Mouse (Mus musculus): Measurements from ENCODE around the gene Akap8l. TPM values are rescaled to one million over a fixed set of nuclear protein-coding genes. Genes with fewer than 3 reads are reported as not detected.

Akap8l gene
- polyA plus RNA-seq, 1 experiment: 137 TPM

DNA sequence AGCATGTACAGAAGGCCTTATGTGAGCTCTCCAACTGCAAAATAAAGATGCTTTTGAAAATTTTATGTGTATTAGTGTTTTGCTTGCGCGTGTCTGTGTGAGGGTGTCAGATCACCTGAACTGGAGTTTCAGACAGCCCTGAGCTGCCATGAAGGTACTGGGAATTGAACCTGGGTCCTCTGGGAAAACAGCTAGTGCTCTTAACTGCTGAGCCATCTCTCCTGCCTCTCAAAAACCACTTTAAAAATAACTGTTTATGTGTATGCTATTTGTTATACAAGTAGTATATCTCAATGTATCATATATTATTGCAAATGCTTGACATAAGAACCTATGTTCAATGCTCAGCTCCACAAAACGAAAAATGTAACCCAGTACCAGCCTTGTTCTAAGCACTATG lies 862 bp upstream of the Akap8l start:
- TF ChIP-seq POLR2A (IDR thresholded peaks at IDR 0.05; ENCODE audit: borderline replicate concordance, extremely low read depth, low read depth, low read length) (no peak), CTCF (IDR thresholded peaks at IDR 0.05; ENCODE audit: insufficient read depth, low read length) (no peak)

DNA sequence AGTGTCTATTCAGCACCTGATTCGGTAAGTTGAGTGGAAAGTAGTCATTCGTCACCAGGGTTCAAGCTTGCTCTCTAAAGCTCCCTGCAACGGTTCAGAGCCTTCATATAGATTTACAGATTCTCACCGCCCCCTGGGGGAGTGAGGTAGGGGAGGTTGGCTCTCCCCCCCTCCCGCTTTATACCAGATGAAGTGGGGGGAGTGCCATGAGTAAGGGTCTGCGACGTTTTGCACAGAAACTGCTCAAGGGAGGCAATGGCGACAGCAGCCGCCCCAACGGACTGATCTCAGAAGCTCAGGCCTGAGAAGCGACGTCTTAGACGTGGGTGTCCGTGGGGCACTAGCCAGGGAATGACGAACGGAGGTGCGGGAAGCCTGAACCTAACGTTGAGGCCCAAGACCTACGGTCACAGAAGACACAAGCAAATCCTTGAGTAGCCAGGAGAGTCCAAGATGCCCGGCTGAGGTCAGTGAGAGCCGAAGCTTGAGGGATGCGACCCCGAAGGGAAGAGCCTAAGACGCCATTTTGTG lies 491 bp downstream of the Akap8l start:
- peak overlapping the region; percentile 68 for H3K4me3 ChIP-seq (replicated peaks; ENCODE audit: extremely low read depth, low read depth, low read length)
- under 1% methylated on average over 24 of the region's 24 CpGs for WGBS
- DNase-seq: no peak
- TF ChIP-seq CTCF (IDR thresholded peaks at IDR 0.05; ENCODE audit: insufficient read depth, low read length) (no peak), POLR2A (IDR thresholded peaks at IDR 0.05; ENCODE audit: borderline replicate concordance, extremely low read depth, low read depth, low read length) (no peak)
- H3K4me1 ChIP-seq (ENCODE audit: control insufficient read depth, insufficient read depth, low read length): peaks cover 12% of the 10 kb centered on the region; the same call in 1 of the 2 replicates

More for the DNA sequence above, 862 bp upstream of the Akap8l start:
- DNase-seq: no peak
- WGBS: 69% methylated on average over 3 of the region's 3 CpGs
- H3K4me3 ChIP-seq (replicated peaks; ENCODE audit: extremely low read depth, low read depth, low read length): no peak overlapping the region
- H3K4me1 ChIP-seq (ENCODE audit: control insufficient read depth, insufficient read depth, low read length): peaks cover 12% of the 10 kb centered on the region; the same call in 1 of the 2 replicates

DNA sequence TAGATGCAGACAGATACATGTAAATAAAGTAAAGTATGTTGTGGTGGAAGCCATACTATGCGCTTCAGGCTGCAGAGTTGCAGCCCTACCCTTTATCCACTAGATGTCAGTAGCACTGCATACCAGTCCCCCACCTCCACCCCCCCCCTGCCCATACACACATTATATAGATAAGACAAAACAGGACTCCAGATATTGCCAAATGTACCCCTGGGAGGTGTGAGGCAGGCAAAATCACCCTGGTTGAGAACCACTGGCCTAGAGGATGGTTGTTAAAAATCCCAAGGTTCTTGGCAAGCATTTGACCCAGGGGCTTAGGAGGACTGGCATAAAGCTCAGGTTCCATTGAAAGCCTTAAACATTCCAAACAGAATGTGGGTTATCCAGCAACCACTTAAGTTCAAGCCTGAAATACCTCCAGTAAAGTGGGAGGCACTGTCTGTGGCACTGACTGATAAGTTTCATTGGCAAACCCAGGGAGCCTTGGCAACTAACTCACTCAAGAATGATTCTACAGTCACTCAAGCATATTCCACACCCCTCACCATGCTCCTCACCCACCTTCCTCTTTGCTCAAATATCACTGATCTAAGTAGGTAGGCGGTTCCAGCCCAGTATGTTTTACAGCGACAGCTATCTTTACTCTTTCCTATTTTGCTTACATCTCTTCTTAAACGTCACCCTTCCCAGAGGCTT lies 1.2 kb downstream of the Akap8l start:
- peak; percentile 53 for DNase-seq
- peaks cover 12% of the 10 kb centered on the region; the same call in 1 of the 2 replicates for H3K4me1 ChIP-seq (ENCODE audit: control insufficient read depth, insufficient read depth, low read length)
- 5% methylated on average over 4 of the region's 4 CpGs for WGBS
- H3K4me3 ChIP-seq (replicated peaks; ENCODE audit: extremely low read depth, low read depth, low read length): peak overlapping the region; percentile 68
- TF ChIP-seq CTCF (IDR thresholded peaks at IDR 0.05; ENCODE audit: insufficient read depth, low read length): peak; percentile 79
- no peak for TF ChIP-seq POLR2A (IDR thresholded peaks at IDR 0.05; ENCODE audit: borderline replicate concordance, extremely low read depth, low read depth, low read length)

DNA sequence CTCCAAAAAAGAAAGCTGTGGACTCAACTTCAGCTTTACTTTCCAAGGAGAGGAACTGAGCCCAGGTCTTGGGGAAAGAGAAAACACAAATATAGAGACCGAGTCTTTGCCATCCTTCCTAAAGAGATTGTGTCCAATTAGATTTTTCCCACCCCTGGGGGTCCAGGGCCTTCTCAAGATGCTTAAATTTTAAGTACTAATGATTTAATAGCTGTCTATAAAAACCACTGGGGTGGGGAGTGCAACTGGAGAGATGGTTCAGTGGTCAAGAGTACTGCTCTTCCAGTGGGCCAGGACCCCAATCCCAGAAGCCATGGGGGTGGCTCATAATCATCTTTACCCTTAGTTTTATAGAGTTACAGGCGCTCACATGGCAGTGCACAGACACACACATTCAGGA lies 2.0 kb downstream of the Akap8l start:
- 82% methylated on average over 2 of the region's 2 CpGs for WGBS
- no peak overlapping the region for H3K4me3 ChIP-seq (replicated peaks; ENCODE audit: extremely low read depth, low read depth, low read length)
- DNase-seq: no peak
- no peak for TF ChIP-seq POLR2A (IDR thresholded peaks at IDR 0.05; ENCODE audit: borderline replicate concordance, extremely low read depth, low read depth, low read length)
- TF ChIP-seq CTCF (IDR thresholded peaks at IDR 0.05; ENCODE audit: insufficient read depth, low read length): no peak
- peaks cover 12% of the 10 kb centered on the region; the same call in 1 of the 2 replicates for H3K4me1 ChIP-seq (ENCODE audit: control insufficient read depth, insufficient read depth, low read length)

DNA sequence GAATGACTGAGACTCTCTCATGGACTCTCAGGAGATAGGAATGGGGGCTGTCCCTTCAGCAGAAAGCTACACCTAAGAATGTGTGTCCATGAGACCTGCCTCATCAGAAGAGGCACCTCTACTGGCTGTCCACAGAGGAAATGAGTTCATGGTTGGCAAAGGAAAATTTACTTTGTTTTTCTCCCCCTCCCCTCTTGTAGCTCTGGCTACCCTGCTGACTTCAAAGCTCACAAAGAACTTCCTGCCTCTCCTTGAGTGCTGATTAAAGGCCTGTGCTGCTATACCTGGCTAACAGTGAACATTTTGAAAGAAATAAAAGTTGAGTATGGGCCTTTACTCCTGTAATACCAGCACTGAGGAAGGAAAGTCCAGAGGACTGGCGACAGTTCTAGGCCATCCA lies 9.3 kb downstream of the Akap8l start:
- DNase-seq: no peak
- Histone ChIP-seq H3K4me3 (replicated peaks; ENCODE audit: extremely low read depth, low read depth, low read length) (no peak overlapping the region), H3K4me1 (ENCODE audit: control insufficient read depth, insufficient read depth, low read length) (no peaks in the 10 kb centered on the region)
- 88% methylated on average over 1 of the region's 1 CpGs for WGBS
- TF ChIP-seq CTCF (IDR thresholded peaks at IDR 0.05; ENCODE audit: insufficient read depth, low read length): no peak
- TF ChIP-seq POLR2A (IDR thresholded peaks at IDR 0.05; ENCODE audit: borderline replicate concordance, extremely low read depth, low read depth, low read length): no peak

DNA sequence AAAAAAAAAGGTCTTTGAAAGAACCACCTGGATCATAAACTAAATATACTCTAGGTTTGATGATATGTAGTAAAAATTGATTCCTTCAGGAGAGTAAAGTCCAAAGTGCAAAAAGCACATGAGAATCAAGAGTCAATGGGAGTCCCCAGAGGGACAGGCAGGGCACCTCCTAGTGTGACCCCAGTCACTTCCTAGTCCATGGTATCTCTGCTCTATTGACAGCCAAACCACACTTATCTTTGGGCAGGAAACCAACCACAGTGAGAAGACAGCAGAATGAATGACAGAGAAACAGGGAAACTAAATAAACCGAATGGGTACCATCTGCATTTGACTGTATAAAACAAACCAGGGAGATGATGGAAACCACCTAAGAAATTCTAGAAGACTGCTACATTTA lies 10.3 kb downstream of the Akap8l start:
- DNase-seq: no peak
- no peak overlapping the region for H3K4me3 ChIP-seq (replicated peaks; ENCODE audit: extremely low read depth, low read depth, low read length)
- H3K4me1 ChIP-seq (ENCODE audit: control insufficient read depth, insufficient read depth, low read length): no peaks in the 10 kb centered on the region
- TF ChIP-seq CTCF (IDR thresholded peaks at IDR 0.05; ENCODE audit: insufficient read depth, low read length): no peak
- no peak for TF ChIP-seq POLR2A (IDR thresholded peaks at IDR 0.05; ENCODE audit: borderline replicate concordance, extremely low read depth, low read depth, low read length)
- 58% methylated on average over 1 of the region's 1 CpGs for WGBS

DNA sequence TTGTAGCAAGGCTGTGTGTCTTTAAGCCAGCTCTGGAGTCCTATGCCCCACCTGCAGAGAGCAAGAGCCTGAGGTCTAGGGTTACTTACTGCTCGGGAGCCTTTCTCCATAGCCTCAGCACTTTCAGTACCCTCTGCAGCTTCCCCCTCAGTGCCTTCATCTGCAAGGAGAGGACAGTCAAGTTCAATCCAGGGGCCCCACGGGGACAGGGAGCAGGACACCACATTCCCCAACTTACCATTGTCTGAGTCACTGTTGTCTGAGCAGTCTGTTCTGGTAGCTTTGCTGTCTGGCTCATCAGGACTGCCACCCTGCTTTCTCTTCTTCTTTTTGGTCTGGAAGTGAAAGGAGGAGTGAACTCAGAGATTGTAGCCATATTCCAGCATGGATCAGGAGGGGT lies 14.5 kb downstream of the Akap8l start:
- TF ChIP-seq POLR2A (IDR thresholded peaks at IDR 0.05; ENCODE audit: borderline replicate concordance, extremely low read depth, low read depth, low read length) (no peak), CTCF (IDR thresholded peaks at IDR 0.05; ENCODE audit: insufficient read depth, low read length) (no peak)
- Histone ChIP-seq H3K4me1 (ENCODE audit: control insufficient read depth, insufficient read depth, low read length) (no peaks in the 10 kb centered on the region), H3K4me3 (replicated peaks; ENCODE audit: extremely low read depth, low read depth, low read length) (no peak overlapping the region)
- DNase-seq: no peak
- 88% methylated on average over 2 of the region's 2 CpGs for WGBS

DNA sequence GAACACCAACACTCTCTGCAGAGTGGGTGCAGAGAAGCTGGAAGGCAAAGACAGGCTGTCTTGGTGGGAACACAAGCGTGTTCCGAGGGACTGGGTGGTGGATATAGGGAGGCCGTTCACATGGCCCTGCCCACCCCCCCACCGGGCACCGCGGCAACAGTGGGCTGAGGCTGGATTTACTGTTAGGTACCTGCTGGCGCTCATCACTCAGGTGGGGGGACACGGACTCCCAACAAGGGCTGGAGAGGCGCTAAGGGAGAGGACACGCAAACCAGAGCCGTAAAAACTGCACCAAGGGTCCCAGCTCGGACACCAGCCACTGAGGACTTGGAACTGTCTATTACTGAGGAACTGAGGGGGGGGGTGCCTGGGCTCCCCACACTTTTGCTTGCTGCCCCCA lies 15.5 kb downstream of the Akap8l start:
- TF ChIP-seq POLR2A (IDR thresholded peaks at IDR 0.05; ENCODE audit: borderline replicate concordance, extremely low read depth, low read depth, low read length) (no peak), CTCF (IDR thresholded peaks at IDR 0.05; ENCODE audit: insufficient read depth, low read length) (no peak)
- no peak overlapping the region for H3K4me3 ChIP-seq (replicated peaks; ENCODE audit: extremely low read depth, low read depth, low read length)
- DNase-seq: no peak
- H3K4me1 ChIP-seq (ENCODE audit: control insufficient read depth, insufficient read depth, low read length): no peaks in the 10 kb centered on the region
- 94% methylated on average over 12 of the region's 12 CpGs for WGBS

DNA sequence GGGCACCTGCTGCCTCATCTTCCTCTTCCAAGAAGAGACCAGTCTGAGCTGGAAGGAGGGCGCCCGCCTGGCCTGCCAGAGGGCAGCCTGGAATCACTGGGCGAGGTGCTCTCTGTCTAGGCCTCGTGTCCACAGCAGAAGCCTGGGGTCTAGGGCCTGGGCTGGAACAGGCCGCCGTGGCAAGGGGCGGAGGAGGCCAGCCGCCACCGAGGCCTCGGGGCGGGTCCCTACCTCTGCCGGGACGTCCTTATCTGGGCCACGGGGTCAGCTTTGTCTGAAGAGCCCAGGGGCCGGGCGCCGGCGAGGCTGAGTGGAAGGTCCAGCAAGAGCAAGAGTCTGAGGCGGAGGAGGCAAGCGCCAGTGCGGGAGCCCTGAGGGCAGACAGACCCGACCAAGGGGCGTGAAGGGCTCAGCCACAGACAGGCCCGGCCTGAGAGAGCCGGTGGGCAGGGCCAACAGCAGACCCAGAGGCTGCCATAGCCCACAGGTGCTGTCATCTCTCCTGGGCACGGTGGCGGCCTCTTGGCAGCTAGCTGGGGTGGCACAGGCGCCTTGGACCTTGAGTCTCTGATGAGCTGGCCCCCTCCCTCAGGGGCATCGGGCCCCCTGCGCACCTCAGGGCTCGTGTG lies 16.6 kb downstream of the Akap8l start:
- Histone ChIP-seq H3K4me3 (replicated peaks; ENCODE audit: extremely low read depth, low read depth, low read length) (no peak overlapping the region), H3K4me1 (ENCODE audit: control insufficient read depth, insufficient read depth, low read length) (no peaks in the 10 kb centered on the region)
- TF ChIP-seq POLR2A (IDR thresholded peaks at IDR 0.05; ENCODE audit: borderline replicate concordance, extremely low read depth, low read depth, low read length): no peak
- no peak for TF ChIP-seq CTCF (IDR thresholded peaks at IDR 0.05; ENCODE audit: insufficient read depth, low read length)
- 73% methylated on average over 31 of the region's 31 CpGs for WGBS
- no peak for DNase-seq

DNA sequence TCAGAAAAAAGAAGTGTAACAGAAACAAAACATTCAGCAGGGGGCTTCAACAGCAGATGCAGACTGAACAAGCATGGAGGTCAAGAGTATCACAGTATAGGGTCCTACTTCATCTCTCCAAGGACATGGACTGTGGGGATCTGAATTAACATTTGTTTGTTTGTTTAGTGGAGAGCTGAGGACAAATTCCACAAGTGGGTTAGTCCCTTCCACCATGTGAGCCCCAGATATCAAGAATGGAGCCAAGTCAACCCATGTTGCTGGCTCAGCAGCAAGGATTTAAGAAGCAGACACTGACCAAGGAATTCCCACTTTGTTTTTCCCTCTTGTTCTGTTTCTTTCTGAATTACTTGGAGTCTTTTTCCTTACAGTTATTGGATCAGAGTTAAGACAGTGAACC lies 22.9 kb downstream of the Akap8l start:
- H3K4me1 ChIP-seq (ENCODE audit: control insufficient read depth, insufficient read depth, low read length): peaks cover 2% of the 10 kb centered on the region; the same call in 1 of the 2 replicates
- DNase-seq: no peak
- H3K4me3 ChIP-seq (replicated peaks; ENCODE audit: extremely low read depth, low read depth, low read length): no peak overlapping the region
- no peak for TF ChIP-seq POLR2A (IDR thresholded peaks at IDR 0.05; ENCODE audit: borderline replicate concordance, extremely low read depth, low read depth, low read length)
- no peak for TF ChIP-seq CTCF (IDR thresholded peaks at IDR 0.05; ENCODE audit: insufficient read depth, low read length)
